Mouse (Mus musculus) kidney, adult 2 months (tissue): Measurements from ENCODE around the gene Nacc1.

Experiments used
- CTCF ChIP-seq: fragments of 200-500 bp; conservative IDR thresholded peaks from 2 replicates; pipeline ENCODE4 v1.5.1; 2011; ENCODE audit warnings: low read depth, mild to moderate bottlenecking, control low read depth, low read length, moderate library complexity, mixed read lengths; ENCODE audit not compliant: insufficient read depth, insufficient read length
- POLR2A ChIP-seq: fragments of 200-500 bp; IDR thresholded peaks from one replicate; pipeline ENCODE4 v1.6.1; 2011; ENCODE audit warnings: low read depth, low read length, control low read depth

DNA sequence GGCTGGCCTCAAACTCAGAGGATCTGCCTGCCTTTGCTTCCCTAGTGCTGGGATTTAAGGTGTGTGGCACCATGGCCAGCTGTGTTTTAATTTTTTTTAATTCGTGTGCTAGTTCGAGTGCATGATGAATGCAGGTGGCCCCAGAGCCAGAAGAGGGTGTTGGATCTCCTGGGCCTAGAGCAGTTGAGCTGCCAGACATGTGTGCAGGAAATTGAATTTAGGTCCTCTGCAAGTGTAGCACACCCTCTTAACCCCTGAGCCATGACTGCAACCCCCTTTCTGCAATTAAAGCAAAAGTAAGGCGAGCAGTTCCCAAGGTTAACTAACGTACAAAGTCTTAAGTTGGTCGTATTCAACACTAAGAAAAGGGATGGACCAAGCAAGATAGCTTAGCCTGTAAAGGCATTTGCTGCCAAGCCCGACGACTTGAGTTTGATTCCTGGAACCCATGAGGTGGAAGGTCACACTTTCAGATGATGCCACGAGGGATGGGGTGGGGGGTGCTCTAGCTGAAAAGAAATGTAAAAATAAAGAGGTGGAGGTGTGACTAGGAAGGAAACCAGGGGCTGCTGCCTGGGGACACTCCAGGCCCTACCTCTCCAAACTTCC is 49.6 kb downstream of the Nacc1 start:
- TF ChIP-seq CTCF (no peak), POLR2A (no peak)
